Mouse (Mus musculus) liver, embryonic 13.5 days (tissue): ENCODE data around the gene Dclk1. TPM values are rescaled to one million over a fixed set of nuclear protein-coding genes. Genes with fewer than 3 reads are reported as not detected.

ENCODE experiments used
- ATAC-seq: fragments of 200-750 bp; cut with Nextera tagmentation; 2 replicates; pipeline ENCODE4 v1.8.0; 2017; ENCODE audit warnings: low read depth, mild to moderate bottlenecking, moderate number of reproducible peaks, moderate library complexity
- DNase-seq: peaks from one replicate; pipeline ENCODE4 v3.0.0; 2022
- H3K27ac ChIP-seq: fragments of 300-500 bp; sonication (generic); 2 replicates; pipeline ENCODE4 v1.5.1; 2015; ENCODE audit warnings: moderate library complexity, mild to moderate bottlenecking, inconsistent platforms
- H3K27me3 ChIP-seq: fragments of 300-500 bp; sonication (generic); 2 replicates; pipeline ENCODE4 v1.6.1; 2015; ENCODE audit warnings: mild to moderate bottlenecking, inconsistent platforms
- H3K36me3 ChIP-seq: fragments of 300-500 bp; sonication (generic); 2 replicates; pipeline ENCODE4 v1.6.1; 2015; ENCODE audit warnings: mild to moderate bottlenecking, inconsistent platforms
- H3K4me1 ChIP-seq: fragments of 300-500 bp; sonication (generic); replicated peaks from 2 replicates; pipeline ENCODE4 v1.6.1; 2015; ENCODE audit warnings: inconsistent platforms
- H3K4me2 ChIP-seq: fragments of 300-500 bp; sonication (generic); 2 replicates; pipeline ENCODE4 v1.6.1; 2015; ENCODE audit warnings: inconsistent platforms, mild to moderate bottlenecking, moderate library complexity
- H3K4me3 ChIP-seq: fragments of 300-500 bp; sonication (generic); replicated peaks from 2 replicates; pipeline ENCODE4 v1.5.1; 2015; ENCODE audit warnings: mild to moderate bottlenecking, inconsistent platforms
- H3K9ac ChIP-seq: fragments of 300-500 bp; sonication (generic); 2 replicates; pipeline ENCODE4 v1.6.1; 2015; ENCODE audit warnings: mild to moderate bottlenecking, inconsistent platforms
- H3K9me3 ChIP-seq: fragments of 300-500 bp; sonication (generic); replicated peaks from 2 replicates; pipeline ENCODE4 v1.6.1; 2016; ENCODE audit warnings: inconsistent platforms
- WGBS: fragments of 180-500 bp; shearing (Covaris S2); methylation state at CpG from one replicate; pipeline ENCODE4 v1.1.7; 2015; ENCODE audit not compliant: insufficient replicate concordance; 5-methylcytosine and 5-hydroxymethylcytosine counted together
- polyA plus RNA-seq: library from polyadenylated mRNA; unstranded; fragments of >200 nt; fragmentation: Nextera tagmentation; extraction: Ambion mirVana; gene quantifications from 2 replicates; pipeline ENCODE4 v1.2.1, GENCODE M21; 2015

The Dclk1 gene
- polyA plus RNA-seq, 1 experiment from 2014 or later = 1.1 TPM

- H3K4me3 ChIP-seq = no peak overlapping the region
- DNase-seq (no peak), ATAC-seq (no peak)
- H3K4me1 ChIP-seq = peaks cover 35% of the 10 kb centered on the region
- H3K27ac ChIP-seq = no peak overlapping the region
- H3K36me3 ChIP-seq = no peaks in the 10 kb centered on the region
- no peak overlapping the region for H3K9ac ChIP-seq
- no peak overlapping the region for H3K4me2 ChIP-seq
- whole genome bisulfite sequencing = 68% methylated on average over 3 of the region's 3 CpGs
- no peaks in the 10 kb centered on the region for H3K9me3 ChIP-seq
- H3K27me3 ChIP-seq = no peaks in the 10 kb centered on the region
These were observed 303.1 kb downstream of the Dclk1 start for GRCm38 (mm10) chr3:55545296-55545695.

- Histone ChIP-seq H3K9ac (no peak overlapping the region), H3K27ac (no peak overlapping the region), H3K4me3 (no peak overlapping the region), H3K9me3 (no peaks in the 10 kb centered on the region), H3K36me3 (no peaks in the 10 kb centered on the region), H3K4me1 (peaks cover 35% of the 10 kb centered on the region), H3K27me3 (no peaks in the 10 kb centered on the region), H3K4me2 (no peak overlapping the region)
- WGBS = 81% methylated on average over 9 of the region's 9 CpGs
- ATAC-seq = no peak
- no peak for DNase-seq
These were observed 303.8 kb downstream of the Dclk1 start for GRCm38 (mm10) chr3:55545916-55546315.

GRCm38 (mm10) chr3:55547106-55547505 lies 304.9 kb downstream of the Dclk1 start:
- Histone ChIP-seq H3K9me3 (no peaks in the 10 kb centered on the region), H3K27ac (no peak overlapping the region), H3K4me1 (peaks cover 34% of the 10 kb centered on the region), H3K4me3 (no peak overlapping the region), H3K4me2 (no peak overlapping the region), H3K9ac (no peak overlapping the region), H3K36me3 (no peaks in the 10 kb centered on the region), H3K27me3 (no peaks in the 10 kb centered on the region)
- DNase-seq (no peak), ATAC-seq (no peak)
- WGBS = 49% methylated on average over 2 of the region's 2 CpGs

GRCm38 (mm10) chr3:55549376-55549775 lies 307.2 kb downstream of the Dclk1 start:
- Histone ChIP-seq H3K27ac (no peak overlapping the region), H3K36me3 (no peaks in the 10 kb centered on the region), H3K4me3 (no peak overlapping the region), H3K4me2 (no peak overlapping the region), H3K9me3 (no peaks in the 10 kb centered on the region), H3K4me1 (peaks cover 12% of the 10 kb centered on the region), H3K9ac (no peak overlapping the region), H3K27me3 (no peaks in the 10 kb centered on the region)
- WGBS = 75% methylated on average over 7 of the region's 7 CpGs
- no peak for ATAC-seq
- DNase-seq = no peak

- no peak overlapping the region for H3K4me3 ChIP-seq
- WGBS = 59% methylated on average over 4 of the region's 4 CpGs
- H3K4me2 ChIP-seq = no peak overlapping the region
- H3K4me1 ChIP-seq = 0 out of 2 replicates have a peak, but pooled peaks cover 2% of the 10 kb centered on the region
- no peaks in the 10 kb centered on the region for H3K9me3 ChIP-seq
- H3K9ac ChIP-seq = no peak overlapping the region
- no peak overlapping the region for H3K27ac ChIP-seq
- DNase-seq (no peak), ATAC-seq (no peak)
- H3K27me3 ChIP-seq = no peaks in the 10 kb centered on the region
- H3K36me3 ChIP-seq = no peaks in the 10 kb centered on the region
These were observed 308.8 kb downstream of the Dclk1 start for GRCm38 (mm10) chr3:55550962-55551361.

- Histone ChIP-seq H3K4me1 (0 out of 2 replicates have a peak, but pooled peaks cover 2% of the 10 kb centered on the region), H3K4me2 (no peak overlapping the region), H3K27me3 (no peaks in the 10 kb centered on the region), H3K9me3 (no peaks in the 10 kb centered on the region), H3K9ac (no peak overlapping the region), H3K36me3 (no peaks in the 10 kb centered on the region), H3K27ac (no peak overlapping the region), H3K4me3 (no peak overlapping the region)
- WGBS = 68% methylated on average over 4 of the region's 4 CpGs
- DNase-seq = no peak
- no peak for ATAC-seq
These were observed 309.7 kb downstream of the Dclk1 start for GRCm38 (mm10) chr3:55551912-55552311.

GRCm38 (mm10) chr3:55553031-55553430 lies 310.9 kb downstream of the Dclk1 start:
- no peaks in the 10 kb centered on the region for H3K36me3 ChIP-seq
- H3K27ac ChIP-seq = no peak overlapping the region
- H3K9ac ChIP-seq = no peak overlapping the region
- DNase-seq = no peak
- no peak for ATAC-seq
- WGBS = 71% methylated on average over 8 of the region's 9 CpGs
- H3K27me3 ChIP-seq = no peaks in the 10 kb centered on the region
- no peak overlapping the region for H3K4me2 ChIP-seq
- no peaks in the 10 kb centered on the region for H3K9me3 ChIP-seq
- no peaks in the 10 kb centered on the region for H3K4me1 ChIP-seq
- H3K4me3 ChIP-seq = no peak overlapping the region

GRCm38 (mm10) chr3:55555848-55556247 lies 313.7 kb downstream of the Dclk1 start:
- no peak for ATAC-seq

GRCm38 (mm10) chr3:55558570-55558969 lies 316.4 kb downstream of the Dclk1 start:
- Histone ChIP-seq H3K9ac (no peak overlapping the region), H3K27ac (no peak overlapping the region), H3K27me3 (no peaks in the 10 kb centered on the region), H3K4me1 (no peaks in the 10 kb centered on the region), H3K4me2 (no peak overlapping the region), H3K36me3 (no peaks in the 10 kb centered on the region), H3K4me3 (no peak overlapping the region), H3K9me3 (no peaks in the 10 kb centered on the region)
- no peak for ATAC-seq
- WGBS = 55% methylated on average over 1 of the region's 1 CpGs
- no peak for DNase-seq

More at GRCm38 (mm10) chr3:55555848-55556247, 313.7 kb downstream of the Dclk1 start:
- no peak overlapping the region for H3K9ac ChIP-seq
- no peak for DNase-seq
- no peaks in the 10 kb centered on the region for H3K9me3 ChIP-seq
- no peaks in the 10 kb centered on the region for H3K27me3 ChIP-seq
- H3K4me1 ChIP-seq = no peaks in the 10 kb centered on the region
- no peak overlapping the region for H3K27ac ChIP-seq
- 80% methylated on average over 6 of the region's 6 CpGs for WGBS
- H3K36me3 ChIP-seq = no peaks in the 10 kb centered on the region
- H3K4me2 ChIP-seq = no peak overlapping the region
- no peak overlapping the region for H3K4me3 ChIP-seq

- Histone ChIP-seq H3K36me3 (no peaks in the 10 kb centered on the region), H3K9me3 (no peaks in the 10 kb centered on the region), H3K4me3 (no peak overlapping the region), H3K4me2 (no peak overlapping the region), H3K27me3 (no peaks in the 10 kb centered on the region), H3K4me1 (no peaks in the 10 kb centered on the region), H3K9ac (no peak overlapping the region), H3K27ac (no peak overlapping the region)
- ATAC-seq (no peak), DNase-seq (no peak)
- 64% methylated on average over 3 of the region's 3 CpGs for WGBS
These were observed 325.3 kb downstream of the Dclk1 start for GRCm38 (mm10) chr3:55567476-55567875.

- WGBS = 68% methylated on average over 10 of the region's 10 CpGs
These were observed 327.4 kb downstream of the Dclk1 start for GRCm38 (mm10) chr3:55569539-55569938.

GRCm38 (mm10) chr3:55571034-55571433 lies 328.9 kb downstream of the Dclk1 start:
- no peaks in the 10 kb centered on the region for H3K4me1 ChIP-seq
- DNase-seq = no peak
- H3K9me3 ChIP-seq = no peaks in the 10 kb centered on the region
- no peak overlapping the region for H3K4me2 ChIP-seq
- no peak for ATAC-seq
- no peak overlapping the region for H3K4me3 ChIP-seq
- no peaks in the 10 kb centered on the region for H3K36me3 ChIP-seq
- H3K9ac ChIP-seq = no peak overlapping the region
- WGBS = 68% methylated on average over 3 of the region's 3 CpGs
- no peaks in the 10 kb centered on the region for H3K27me3 ChIP-seq
- H3K27ac ChIP-seq = no peak overlapping the region

More at GRCm38 (mm10) chr3:55569539-55569938, 327.4 kb downstream of the Dclk1 start:
- ATAC-seq = no peak
- Histone ChIP-seq H3K4me2 (no peak overlapping the region), H3K27ac (no peak overlapping the region), H3K9me3 (no peaks in the 10 kb centered on the region), H3K4me3 (no peak overlapping the region), H3K4me1 (no peaks in the 10 kb centered on the region), H3K9ac (no peak overlapping the region), H3K36me3 (no peaks in the 10 kb centered on the region), H3K27me3 (no peaks in the 10 kb centered on the region)
- DNase-seq = no peak
